Mouse (Mus musculus) C2C12 (cell line): ENCODE measurements around the gene Lrrc25. TPM values are rescaled to one million over a fixed set of nuclear protein-coding genes. Genes with fewer than 3 reads are reported as not detected.

Experiments used
- H3K27me3 ChIP-seq: one replicate; pipeline ENCODE4 v1.6.1; 2011; ENCODE audit not compliant: control insufficient read depth, insufficient read depth, insufficient read length
- H3K36me3 ChIP-seq: one replicate; pipeline ENCODE4 v1.6.1; 2011; ENCODE audit not compliant: control insufficient read depth, insufficient read depth
- H3K4me3 ChIP-seq: one replicate; pipeline ENCODE4 v1.5.1; 2011; ENCODE audit warnings: mild to moderate bottlenecking, control low read depth; ENCODE audit not compliant: poor library complexity, insufficient read depth, severe bottlenecking
- H3K79me2 ChIP-seq: one replicate; pipeline ENCODE4 v1.6.1; 2011; ENCODE audit not compliant: control insufficient read depth, insufficient read depth
- H3K79me3 ChIP-seq: one replicate; pipeline ENCODE4 v1.6.1; 2011; ENCODE audit warnings: low read depth, control low read depth
- H3ac ChIP-seq: one replicate; pipeline ENCODE3; 2011; ENCODE audit warnings: low read depth; ENCODE audit not compliant: control insufficient read depth, insufficient read length
- CEBPB ChIP-seq: IDR thresholded peaks from one replicate; pipeline ENCODE4 v1.6.1; 2011; ENCODE audit warnings: low read depth, mild to moderate bottlenecking, control low read depth, moderate library complexity
- CTCF ChIP-seq: IDR thresholded peaks from one replicate; pipeline ENCODE4 v1.5.1; 2011; ENCODE audit not compliant: control insufficient read depth, insufficient read depth, insufficient read length
- MAX ChIP-seq: IDR thresholded peaks from one replicate; pipeline ENCODE4 v1.6.1; 2011; ENCODE audit warnings: mild to moderate bottlenecking, control low read depth
- MYOD1 ChIP-seq: IDR thresholded peaks from one replicate; pipeline ENCODE4 v1.6.1; 2011; ENCODE audit warnings: low read depth; ENCODE audit not compliant: control insufficient read depth, insufficient read length
- MYOG ChIP-seq: IDR thresholded peaks from one replicate; pipeline ENCODE4 v1.6.1; 2011; ENCODE audit not compliant: control insufficient read depth, insufficient read length; ENCODE audit errors: extremely low read depth
- USF1 ChIP-seq: IDR thresholded peaks from one replicate; pipeline ENCODE4 v1.6.1; 2011; ENCODE audit warnings: low read depth, mild to moderate bottlenecking, control low read depth, moderate library complexity
- polyA plus RNA-seq: library from polyadenylated mRNA; unstranded; fragments of >200 nt; fragmentation: generic; extraction: Trizol; gene quantifications from one replicate; pipeline ENCODE4 v1.2.1, GENCODE M21; 2012; ENCODE audit warnings: missing spikeins

Gene Lrrc25
- polyA plus RNA-seq, 1 experiment = not detected

DNA sequence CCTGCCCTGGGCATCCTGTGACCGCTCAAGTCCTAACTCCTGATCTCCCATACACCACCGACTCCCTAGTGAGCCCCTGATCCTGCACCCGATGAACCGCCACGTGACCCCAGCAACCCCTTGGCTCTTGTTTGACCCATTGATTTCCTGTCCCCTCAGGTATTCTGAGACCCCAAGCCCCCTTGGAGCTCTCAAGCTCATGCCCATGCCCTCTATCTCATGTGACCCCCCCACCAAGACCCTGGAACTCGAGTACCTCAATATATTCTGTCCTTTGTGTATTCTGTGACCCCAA, 8.4 kb upstream of the Lrrc25 start:
- peak overlapping the region; percentile 100 for H3ac ChIP-seq
- TF ChIP-seq CTCF (no peak), USF1 (peak; percentile 56)
- peaks cover 21% of the 10 kb centered on the region for H3K79me3 ChIP-seq
- peaks cover 44% of the 10 kb centered on the region for H3K79me2 ChIP-seq
- H3K27me3 ChIP-seq = no peaks in the 10 kb centered on the region
- H3K36me3 ChIP-seq = peaks cover 7% of the 10 kb centered on the region
- H3K4me3 ChIP-seq = peak overlapping the region; percentile 61

DNA sequence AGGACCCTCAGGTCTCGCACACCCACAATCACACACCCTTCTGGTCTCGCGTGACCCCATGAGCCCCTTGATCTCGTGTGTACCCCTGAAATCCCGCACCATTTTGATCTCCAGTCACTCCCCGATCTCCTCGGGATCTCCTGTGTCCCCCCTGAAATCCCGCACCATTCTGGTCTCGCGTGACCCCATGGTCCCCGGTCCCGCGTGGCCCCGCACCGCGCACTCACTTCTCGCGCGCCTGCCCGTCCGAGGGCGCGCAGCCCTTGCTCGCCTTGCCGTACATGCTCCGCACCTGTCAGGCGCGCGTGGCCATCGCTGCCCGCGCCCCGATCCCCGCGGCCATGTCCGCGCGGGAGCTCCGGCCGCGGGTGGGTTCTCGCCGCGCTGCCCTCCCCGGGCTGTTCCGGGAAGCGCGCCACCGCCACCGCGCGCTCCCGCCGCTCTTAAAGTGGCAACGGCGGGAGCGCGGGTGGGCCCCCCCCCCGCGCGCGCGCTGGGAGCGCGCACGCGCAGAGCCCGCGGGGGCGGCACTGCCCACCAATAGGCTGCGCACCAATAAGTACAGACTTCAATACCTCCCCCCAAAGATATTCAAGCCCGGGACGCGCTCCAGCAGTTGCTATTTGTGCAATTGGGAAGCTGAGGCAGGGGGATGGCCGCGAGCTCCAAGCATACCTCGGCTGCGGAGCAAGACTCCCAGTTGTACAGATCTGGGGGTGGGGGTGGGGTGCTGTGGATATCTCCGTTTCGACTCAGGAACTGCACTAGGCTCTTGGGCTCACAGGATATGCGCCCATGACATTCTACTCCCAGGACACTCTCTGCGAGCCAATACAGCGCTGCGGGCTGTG, 7.8 kb upstream of the Lrrc25 start:
- Histone ChIP-seq H3ac (peak overlapping the region; percentile 100), H3K4me3 (peak overlapping the region; percentile 61), H3K79me2 (peaks cover 44% of the 10 kb centered on the region), H3K27me3 (no peaks in the 10 kb centered on the region), H3K36me3 (peaks cover under 1% of the 10 kb centered on the region), H3K79me3 (peaks cover 17% of the 10 kb centered on the region)
- no peak for TF ChIP-seq MYOD1
- TF ChIP-seq CTCF = no peak
- peak; percentile 8 for TF ChIP-seq MAX
- no peak for TF ChIP-seq MYOG

DNA sequence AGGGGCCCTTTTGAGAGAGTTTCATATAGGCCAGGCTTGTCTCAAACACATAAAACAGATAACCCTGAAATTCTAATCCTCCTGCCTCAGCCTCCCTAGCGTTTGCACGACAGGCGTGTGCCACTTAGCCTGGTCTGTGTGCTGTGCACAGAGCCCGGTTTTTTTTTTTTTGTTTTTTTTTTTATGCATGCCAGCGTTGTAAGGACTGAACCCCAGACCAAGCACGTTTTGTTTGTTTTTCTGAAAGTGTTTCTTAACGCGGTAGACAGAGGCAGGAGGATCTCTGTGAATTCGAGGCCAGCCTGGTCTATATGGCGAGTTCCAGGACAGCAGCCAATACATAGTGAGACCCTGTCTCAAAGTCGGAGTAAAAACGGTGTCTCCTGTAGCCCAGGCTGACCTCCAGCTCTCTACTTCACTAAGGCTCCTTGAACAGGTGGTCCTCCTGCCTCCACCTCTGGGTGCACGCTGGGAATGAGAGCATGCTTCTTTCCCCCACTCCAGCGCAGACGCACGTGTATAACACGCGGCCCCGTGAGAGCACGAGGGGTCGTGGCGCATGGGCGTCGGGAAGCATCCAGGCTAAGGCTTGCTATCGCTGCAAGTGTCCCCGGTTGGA, 7.1 kb upstream of the Lrrc25 start, which contains the start of gene Ssbp4:
TSS of gene Ssbp4 (minus strand) at position 124 of the 619 bp plus-strand sequence.
- H3K27me3 ChIP-seq = no peaks in the 10 kb centered on the region
- H3K79me3 ChIP-seq = peaks cover 17% of the 10 kb centered on the region
- peaks cover 43% of the 10 kb centered on the region for H3K79me2 ChIP-seq
- no peaks in the 10 kb centered on the region for H3K36me3 ChIP-seq
- TF ChIP-seq CTCF = no peak
- TF ChIP-seq MYOD1 = peak; percentile 21
- peak within 1 kb of the TSS; percentile 61 for H3K4me3 ChIP-seq
- peak within 1 kb of the TSS; percentile 100 for H3ac ChIP-seq

DNA sequence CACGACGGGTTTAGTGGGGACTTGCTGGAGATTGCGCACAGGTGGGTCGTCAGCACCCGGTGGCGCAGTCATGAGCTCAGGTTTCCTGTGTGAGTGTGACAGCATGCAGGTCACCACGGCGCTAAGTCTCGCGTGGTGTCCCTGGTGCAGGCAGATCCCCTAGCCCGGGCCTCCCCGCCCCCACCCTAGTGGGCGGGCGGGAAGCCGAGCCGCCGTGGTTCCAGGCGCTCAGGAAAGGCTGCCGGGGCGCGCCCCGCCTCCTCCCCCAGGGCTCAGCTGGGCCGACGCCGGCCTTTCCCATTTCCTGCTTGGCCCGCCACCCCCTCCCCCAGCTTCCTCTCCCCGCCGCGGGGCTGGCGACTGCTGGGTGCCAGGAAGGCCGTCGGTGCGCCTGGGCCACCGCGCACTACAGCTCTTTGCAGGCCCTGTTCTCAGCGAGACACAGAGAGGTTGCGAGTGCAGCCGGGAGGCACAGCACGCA, 6.5 kb upstream of the Lrrc25 start:
- TF ChIP-seq MAX (peak; percentile 55), CEBPB (no peak)
- Histone ChIP-seq H3K4me3 (peak overlapping the region; percentile 38), H3K79me2 (peaks cover 38% of the 10 kb centered on the region), H3K27me3 (no peaks in the 10 kb centered on the region), H3K36me3 (no peaks in the 10 kb centered on the region), H3K79me3 (peaks cover 17% of the 10 kb centered on the region), H3ac (peak overlapping the region; percentile 85)

DNA sequence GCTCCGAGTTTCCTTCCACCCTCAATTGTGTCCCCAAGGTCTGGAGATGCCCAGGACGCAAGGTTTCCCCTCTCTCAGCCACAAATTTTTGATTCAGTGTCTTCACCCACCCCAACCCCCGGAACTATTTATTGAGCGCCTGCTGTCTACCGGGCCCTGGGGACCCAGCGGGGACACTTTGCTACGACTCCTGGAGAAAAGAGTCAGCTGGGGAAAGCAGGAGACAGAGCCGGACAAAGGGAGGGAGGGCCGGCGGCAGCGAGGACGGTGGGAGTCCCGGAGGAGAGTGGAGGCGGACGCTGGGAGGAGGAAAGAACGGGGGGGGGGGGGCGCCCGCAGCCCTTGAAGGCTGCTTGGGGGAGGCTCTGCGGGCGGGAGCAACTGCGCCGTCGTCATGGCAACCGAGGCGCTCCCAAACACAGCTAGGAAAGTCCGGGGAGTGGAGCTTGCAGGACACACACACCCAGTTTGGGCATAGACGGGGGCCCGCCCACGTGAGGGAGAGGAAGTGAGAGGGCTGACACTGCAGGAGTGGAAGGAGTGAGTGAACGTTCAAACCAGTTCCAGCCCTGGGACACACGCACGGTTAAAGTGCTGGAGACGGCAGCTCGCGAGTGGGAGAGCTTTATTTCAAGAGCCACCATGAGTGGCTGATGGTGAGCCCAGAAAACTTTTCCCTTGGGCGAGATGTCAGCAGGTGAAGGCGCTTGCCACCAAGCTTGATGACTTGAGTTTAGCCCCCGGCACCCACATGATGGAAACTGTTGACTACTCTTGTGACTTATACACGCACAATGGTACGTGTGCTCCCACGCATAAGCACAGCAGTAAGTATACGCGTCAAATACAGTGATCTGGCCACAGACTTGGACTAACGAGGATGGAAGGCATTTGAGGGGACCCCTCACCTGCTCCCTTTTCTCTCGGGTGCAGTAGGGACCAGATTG, 5.8 kb upstream of the Lrrc25 start:
- Histone ChIP-seq H3K36me3 (no peaks in the 10 kb centered on the region), H3K79me2 (peaks cover 31% of the 10 kb centered on the region), H3K27me3 (no peaks in the 10 kb centered on the region), H3K4me3 (peak overlapping the region; percentile 38), H3ac (peak overlapping the region; percentile 85), H3K79me3 (peaks cover 17% of the 10 kb centered on the region)
- TF ChIP-seq MAX = peak; percentile 31
- TF ChIP-seq MYOD1 = no peak
- peak; percentile 47 for TF ChIP-seq USF1
